Mouse (Mus musculus): ENCODE data around the gene Ntmt1. TPM values are rescaled to one million over a fixed set of nuclear protein-coding genes. Genes with fewer than 3 reads are reported as not detected.

Ntmt1 gene
- polyA plus RNA-seq, 1 experiment from 2014 or later: 80.0 TPM

GRCm38 (mm10) chr2:30864968-30865381 is 57.3 kb downstream of the Ntmt1 start:
- no peak overlapping the region; the same call in 1 of the 2 replicates for H3K27ac ChIP-seq (ENCODE audit: low read length)

GRCm38 (mm10) chr2:30865426-30865825 is 57.8 kb downstream of the Ntmt1 start:
- ATAC-seq (ENCODE audit: insufficient read depth, low FRiP score): no peak; the same call in 1 of the 2 replicates
- Histone ChIP-seq H3K27ac (ENCODE audit: low read length) (no peak overlapping the region), H3K9ac (ENCODE audit: low read length) (no peak overlapping the region), H3K27me3 (ENCODE audit: control insufficient read depth, insufficient read depth, low read length) (no peaks in the 10 kb centered on the region; the same call in 1 of the 2 replicates), H3K4me3 (replicated peaks; ENCODE audit: low read length) (no peak overlapping the region), H3K36me3 (ENCODE audit: control insufficient read depth, insufficient read depth, low read length) (no peaks in the 10 kb centered on the region), H3K9me3 (replicated peaks; ENCODE audit: control insufficient read depth, low read length) (no peaks in the 10 kb centered on the region), H3K4me2 (ENCODE audit: low read depth, low read length) (peak overlapping the region; percentile 53; the same call in 1 of the 2 replicates), H3K4me1 (ENCODE audit: control insufficient read depth, insufficient read depth, low read length) (no peaks in the 10 kb centered on the region)
- WGBS: 56% methylated on average over 3 of the region's 3 CpGs

More at GRCm38 (mm10) chr2:30864968-30865381, 57.3 kb downstream of the Ntmt1 start:
- Histone ChIP-seq H3K9me3 (replicated peaks; ENCODE audit: control insufficient read depth, low read length) (no peaks in the 10 kb centered on the region), H3K27me3 (ENCODE audit: control insufficient read depth, insufficient read depth, low read length) (no peaks in the 10 kb centered on the region; the same call in 1 of the 2 replicates), H3K4me2 (ENCODE audit: low read depth, low read length) (peak overlapping the region; percentile 53), H3K4me3 (replicated peaks; ENCODE audit: low read length) (peak overlapping the region; percentile 40), H3K9ac (ENCODE audit: low read length) (peak overlapping the region; percentile 68), H3K4me1 (ENCODE audit: control insufficient read depth, insufficient read depth, low read length) (no peaks in the 10 kb centered on the region), H3K36me3 (ENCODE audit: control insufficient read depth, insufficient read depth, low read length) (no peaks in the 10 kb centered on the region)
- WGBS: 1% methylated on average over 35 of the region's 35 CpGs
- peak; percentile 66; the same call in 1 of the 2 replicates for ATAC-seq (ENCODE audit: insufficient read depth, low FRiP score)

GRCm38 (mm10) chr2:30870863-30871262 is 63.2 kb downstream of the Ntmt1 start:
- 66% methylated on average over 8 of the region's 8 CpGs for WGBS
- no peaks in the 10 kb centered on the region for H3K9me3 ChIP-seq (replicated peaks; ENCODE audit: control insufficient read depth, low read length)
- no peaks in the 10 kb centered on the region for H3K27me3 ChIP-seq (ENCODE audit: control insufficient read depth, insufficient read depth, low read length)
- H3K4me3 ChIP-seq (replicated peaks; ENCODE audit: low read length): no peak overlapping the region
- H3K4me2 ChIP-seq (ENCODE audit: low read depth, low read length): no peak overlapping the region
- H3K4me1 ChIP-seq (ENCODE audit: control insufficient read depth, insufficient read depth, low read length): no peaks in the 10 kb centered on the region
- ATAC-seq (ENCODE audit: insufficient read depth, low FRiP score): no peak
- H3K9ac ChIP-seq (ENCODE audit: low read length): no peak overlapping the region
- no peaks in the 10 kb centered on the region for H3K36me3 ChIP-seq (ENCODE audit: control insufficient read depth, insufficient read depth, low read length)
- no peak overlapping the region for H3K27ac ChIP-seq (ENCODE audit: low read length)

Other genes with a start within 250 kb of the Ntmt1 start
- gene Cstad, start 212.8 kb upstream of the Ntmt1 start, polyA plus RNA-seq (2015; fragmentation: Nextera tagmentation; extraction: Ambion mirVana): 0.34 and 1.1 TPM in 2 replicates
- 1.5 and 1.7 TPM in 2 replicates for gene 1700001O22Rik, start 4.2 kb upstream of the Ntmt1 start, polyA plus RNA-seq (2015; fragmentation: Nextera tagmentation; extraction: Ambion mirVana)
- gene Asb6, start 22.5 kb downstream of the Ntmt1 start, polyA plus RNA-seq (2015; fragmentation: Nextera tagmentation; extraction: Ambion mirVana): 28.0 and 30.0 TPM in 2 replicates
- gene Prrx2, start 27.1 kb downstream of the Ntmt1 start, polyA plus RNA-seq (2015; fragmentation: Nextera tagmentation; extraction: Ambion mirVana): 3.5 and 3.9 TPM in 2 replicates
- 10.3 and 13.0 TPM in 2 replicates for gene Ptges, start 122.0 kb downstream of the Ntmt1 start, polyA plus RNA-seq (2015; fragmentation: Nextera tagmentation; extraction: Ambion mirVana)
- 33.6 and 34.8 TPM in 2 replicates for gene Tor1b, start 145.1 kb downstream of the Ntmt1 start, polyA plus RNA-seq (2015; fragmentation: Nextera tagmentation; extraction: Ambion mirVana)
- 70.0 and 75.1 TPM in 2 replicates for gene Tor1a, start 160.1 kb downstream of the Ntmt1 start, polyA plus RNA-seq (2015; fragmentation: Nextera tagmentation; extraction: Ambion mirVana)
- 54.6 and 56.2 TPM in 2 replicates for gene BC005624, start 174.4 kb downstream of the Ntmt1 start, polyA plus RNA-seq (2015; fragmentation: Nextera tagmentation; extraction: Ambion mirVana)
- 22.0 and 23.8 TPM in 2 replicates for gene Usp20, start 174.5 kb downstream of the Ntmt1 start, polyA plus RNA-seq (2015; fragmentation: Nextera tagmentation; extraction: Ambion mirVana)